Mouse (Mus musculus): Measurements from ENCODE around the gene Ppp1r14d.

The Ppp1r14d gene

GRCm38 (mm10) chr2:119237210-119237870 lies 7.6 kb upstream of the Ppp1r14d start, which contains the start of gene Spint1:
Gene Spint1 (plus strand): TSS chr2:119237362.
- DNase-seq (ENCODE audit: low read depth), result no peak

GRCm38 (mm10) chr2:119236682-119237209 lies 7.0 kb upstream of the Ppp1r14d start:
- DNase-seq (ENCODE audit: low read depth), result no peak

GRCm38 (mm10) chr2:119209176-119209507 lies 20.6 kb downstream of the Ppp1r14d start:
- DNase-seq (ENCODE audit: low read depth), result no peak

GRCm38 (mm10) chr2:119208344-119209175 lies 21.1 kb downstream of the Ppp1r14d start, which contains the start of the genes Zfyve19 and Dnajc17:
Gene Zfyve19 (plus strand): TSS chr2:119208617.
Gene Dnajc17 (minus strand): TSS chr2:119208795.
- peak; percentile 98 for DNase-seq (ENCODE audit: low read depth)

GRCm38 (mm10) chr2:119207961-119208343 lies 21.8 kb downstream of the Ppp1r14d start:
- peak; percentile 6 for DNase-seq (ENCODE audit: low read depth)

- peak; percentile 22 for DNase-seq (ENCODE audit: low read depth)
Measured at GRCm38 (mm10) chr2:119203871-119204460, 25.7 kb downstream of the Ppp1r14d start.

- no peak for DNase-seq (ENCODE audit: low read depth)
Measured at GRCm38 (mm10) chr2:119202914-119203453, 26.7 kb downstream of the Ppp1r14d start.

- no peak for DNase-seq (ENCODE audit: low read depth)
Measured at GRCm38 (mm10) chr2:119198934-119199333, 30.8 kb downstream of the Ppp1r14d start.

- DNase-seq (ENCODE audit: low read depth), result no peak
Measured at GRCm38 (mm10) chr2:119198049-119198448, 31.7 kb downstream of the Ppp1r14d start.

GRCm38 (mm10) chr2:119197493-119197892 lies 32.2 kb downstream of the Ppp1r14d start:
- DNase-seq (ENCODE audit: low read depth), result no peak

- peak; percentile 32 for DNase-seq (ENCODE audit: low read depth)
Measured at GRCm38 (mm10) chr2:119196316-119197108, 33.2 kb downstream of the Ppp1r14d start.

GRCm38 (mm10) chr2:119194140-119194539 lies 35.6 kb downstream of the Ppp1r14d start:
- no peak for DNase-seq (ENCODE audit: low read depth)

- DNase-seq (ENCODE audit: low read depth), result no peak
Measured at GRCm38 (mm10) chr2:119190969-119191368, 38.7 kb downstream of the Ppp1r14d start.

GRCm38 (mm10) chr2:119189029-119189710 lies 40.5 kb downstream of the Ppp1r14d start:
- DNase-seq (ENCODE audit: low read depth), result peak; percentile 90

GRCm38 (mm10) chr2:119182914-119183313 lies 46.8 kb downstream of the Ppp1r14d start:
- DNase-seq (ENCODE audit: low read depth), result no peak

- DNase-seq (ENCODE audit: low read depth), result no peak
Measured at GRCm38 (mm10) chr2:119177384-119177939, 52.2 kb downstream of the Ppp1r14d start.

- peak; percentile 38 for DNase-seq (ENCODE audit: low read depth)
Measured at GRCm38 (mm10) chr2:119176761-119177160, 52.9 kb downstream of the Ppp1r14d start.

- no peak for DNase-seq (ENCODE audit: low read depth)
Measured at GRCm38 (mm10) chr2:119175614-119176013, 54.1 kb downstream of the Ppp1r14d start.

GRCm38 (mm10) chr2:119174866-119175265 lies 54.8 kb downstream of the Ppp1r14d start:
- DNase-seq (ENCODE audit: low read depth), result peak; percentile 64

- peak; percentile 95 for DNase-seq (ENCODE audit: low read depth)
Measured at GRCm38 (mm10) chr2:119173991-119174651, 55.6 kb downstream of the Ppp1r14d start, which contains the start of gene Gm14137. Gene Gm14137 (plus strand): TSS chr2:119174509.

Measured in NIH3T3 (cell line).